Mouse (Mus musculus) midbrain, embryonic 13.5 days (tissue): Measurements from ENCODE around the gene Gm10142. TPM values are rescaled to one million over a fixed set of nuclear protein-coding genes. Genes with fewer than 3 reads are reported as not detected.
"Not testable (repeated sequence)": the region's sequence is repeated elsewhere in the genome, so short reads cannot be mapped to it uniquely, and the experiment has no call there.

Source experiments
- ATAC-seq: fragments of 200-750 bp; cut with Nextera tagmentation; 2 replicates; pipeline ENCODE4 v1.8.0; 2017; ENCODE audit warnings: mild to moderate bottlenecking, moderate TSS enrichment, moderate library complexity
- H3K27ac ChIP-seq: fragments of 300-500 bp; sonication (generic); 2 replicates; pipeline ENCODE4 v1.5.1; 2015; ENCODE audit warnings: inconsistent platforms, mild to moderate bottlenecking, moderate library complexity
- H3K27me3 ChIP-seq: fragments of 300-500 bp; sonication (generic); 2 replicates; pipeline ENCODE4 v1.6.1; 2015; ENCODE audit warnings: mild to moderate bottlenecking, inconsistent platforms
- H3K36me3 ChIP-seq: fragments of 300-500 bp; sonication (generic); 2 replicates; pipeline ENCODE4 v1.6.1; 2015; ENCODE audit warnings: mild to moderate bottlenecking, inconsistent platforms
- H3K4me1 ChIP-seq: fragments of 300-500 bp; sonication (generic); replicated peaks from 2 replicates; pipeline ENCODE4 v1.6.1; 2015; ENCODE audit warnings: inconsistent platforms
- H3K4me2 ChIP-seq: fragments of 300-500 bp; sonication (generic); replicated peaks from 2 replicates; pipeline ENCODE4 v1.6.1; 2015; ENCODE audit warnings: moderate library complexity, mild to moderate bottlenecking, inconsistent platforms
- H3K4me3 ChIP-seq: fragments of 300-500 bp; sonication (generic); replicated peaks from 2 replicates; pipeline ENCODE4 v1.5.1; 2015; ENCODE audit warnings: mild to moderate bottlenecking, inconsistent platforms
- H3K9ac ChIP-seq: fragments of 300-500 bp; sonication (generic); replicated peaks from 2 replicates; pipeline ENCODE4 v1.6.1; 2015; ENCODE audit warnings: mild to moderate bottlenecking, inconsistent platforms
- H3K9me3 ChIP-seq: fragments of 300-500 bp; sonication (generic); 2 replicates; pipeline ENCODE4 v1.6.1; 2016; ENCODE audit warnings: mild to moderate bottlenecking, inconsistent platforms
- WGBS: fragments of 180-500 bp; shearing (Covaris S2); methylation state at CpG from one replicate; pipeline ENCODE4 v1.1.7; 2015; 5-methylcytosine and 5-hydroxymethylcytosine counted together
- polyA plus RNA-seq: library from polyadenylated mRNA; unstranded; fragments of >200 nt; fragmentation: Nextera tagmentation; extraction: Ambion mirVana; gene quantifications from 2 replicates; pipeline ENCODE4 v1.2.1, GENCODE M21; 2015

Gene Gm10142
- polyA plus RNA-seq, 1 experiment from 2014 or later, result not detected

DNA sequence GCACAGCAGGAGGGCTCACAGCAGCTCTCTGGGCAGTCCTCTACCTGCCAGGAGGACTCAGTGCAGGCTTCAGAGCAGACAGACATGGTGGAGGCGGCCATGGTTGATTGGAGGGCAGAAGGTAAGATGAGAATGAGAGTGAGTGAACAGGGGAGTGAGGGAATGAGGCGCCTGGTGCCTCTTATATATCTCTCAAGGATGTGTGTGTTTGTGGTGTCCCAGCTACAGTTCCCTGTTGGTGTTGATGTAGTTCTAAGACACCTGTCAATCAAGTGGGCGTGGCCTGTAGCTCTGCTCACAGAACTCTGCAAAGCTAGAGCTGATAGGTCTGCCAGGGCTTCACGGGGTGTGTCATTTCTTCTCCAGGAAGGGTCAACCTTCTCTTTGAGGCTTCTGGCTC, 18.5 kb upstream of the Gm10142 start, which contains the start of gene Gm9508:
TSS of gene Gm9508 (minus strand) at position 101 of the 400 bp plus-strand sequence.
- Histone ChIP-seq H3K27ac (no peak within 1 kb of the TSS), H3K9ac (no peak within 1 kb of the TSS), H3K27me3 (no peaks in the 10 kb centered on the region), H3K4me2 (no peak within 1 kb of the TSS), H3K9me3 (no peaks in the 10 kb centered on the region), H3K4me1 (no peaks in the 10 kb centered on the region), H3K36me3 (no peaks in the 10 kb centered on the region), H3K4me3 (no peak within 1 kb of the TSS)
- 40% methylated on average over 4 of the region's 4 CpGs for WGBS
- no peak for ATAC-seq

DNA sequence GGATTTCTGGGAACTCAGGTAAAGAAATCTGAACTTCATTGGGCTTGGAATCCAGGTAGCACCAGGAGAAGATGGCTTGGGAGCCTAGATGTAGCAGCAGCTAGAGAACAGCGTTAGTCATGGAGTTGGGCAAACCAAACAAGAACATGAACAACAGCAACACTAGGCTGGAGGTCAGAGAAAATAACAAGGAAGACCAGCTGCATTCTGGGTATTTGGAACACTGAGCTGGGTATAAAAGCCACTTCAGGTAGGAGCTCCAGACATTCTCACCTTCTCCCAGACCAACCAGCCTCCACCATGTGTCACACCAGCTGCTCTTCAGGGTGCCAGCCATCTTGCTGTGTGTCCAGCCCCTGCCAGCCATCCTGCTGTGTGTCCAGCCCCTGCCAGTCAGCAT, 9.3 kb upstream of the Gm10142 start, which contains the start of gene Gm10272:
TSS of gene Gm10272 (plus strand) at position 301 of the 400 bp plus-strand sequence.
- H3K4me1 ChIP-seq, result no peaks in the 10 kb centered on the region
- no peak for ATAC-seq
- no peak within 1 kb of the TSS for H3K4me3 ChIP-seq
- no peak within 1 kb of the TSS for H3K4me2 ChIP-seq
- H3K27ac ChIP-seq, result no peak within 1 kb of the TSS
- H3K9me3 ChIP-seq, result peaks cover 14% of the 10 kb centered on the region
- 97% methylated on average over 1 of the region's 1 CpGs for WGBS
- H3K36me3 ChIP-seq, result no peaks in the 10 kb centered on the region
- no peak within 1 kb of the TSS for H3K9ac ChIP-seq
- H3K27me3 ChIP-seq, result no peaks in the 10 kb centered on the region

DNA sequence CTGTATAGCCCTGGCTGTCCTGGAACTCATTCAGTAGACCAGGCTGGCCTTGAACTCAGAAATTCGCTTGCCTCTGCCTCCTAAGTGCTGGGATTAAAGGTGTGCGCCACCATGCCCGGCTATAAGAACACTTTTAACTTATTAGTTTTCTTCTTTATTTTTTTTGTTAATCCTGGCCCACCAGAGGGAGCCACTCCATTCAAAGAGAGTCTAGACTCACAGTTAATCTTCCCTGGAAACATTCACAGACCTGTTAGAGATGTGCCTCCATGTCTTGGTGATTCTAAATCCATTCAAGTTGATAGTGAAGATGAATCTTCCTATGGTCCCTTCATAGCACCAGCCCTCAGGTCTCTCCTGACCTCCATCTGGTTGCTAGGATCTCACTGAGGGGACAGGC, 5.8 kb upstream of the Gm10142 start:
- H3K4me2 ChIP-seq, result no peak overlapping the region
- H3K4me3 ChIP-seq, result no peak overlapping the region
- H3K27ac ChIP-seq, result no peak overlapping the region
- peaks cover 13% of the 10 kb centered on the region for H3K9me3 ChIP-seq
- ATAC-seq, result no peak
- WGBS, result 76% methylated on average over 3 of the region's 3 CpGs
- no peak overlapping the region for H3K9ac ChIP-seq
- H3K36me3 ChIP-seq, result no peaks in the 10 kb centered on the region
- no peaks in the 10 kb centered on the region for H3K4me1 ChIP-seq
- no peaks in the 10 kb centered on the region for H3K27me3 ChIP-seq

DNA sequence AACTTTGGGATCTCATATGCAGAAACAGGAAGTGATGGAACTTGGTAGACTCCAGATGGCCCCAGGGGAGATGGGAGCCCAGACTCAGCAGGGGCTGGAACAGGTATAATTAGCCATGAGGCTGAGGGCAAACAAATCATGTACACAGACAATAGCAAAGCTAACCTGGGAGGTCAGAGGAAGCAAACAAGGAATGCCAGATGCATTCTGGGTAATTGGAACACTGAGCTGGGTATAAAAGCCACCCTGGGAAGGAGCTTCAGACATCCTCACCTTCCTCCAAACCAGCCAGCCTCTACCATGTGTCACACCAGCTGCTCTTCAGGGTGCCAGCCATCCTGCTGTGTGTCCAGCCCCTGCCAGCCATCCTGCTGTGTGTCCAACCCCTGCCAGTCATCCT, 4.5 kb upstream of the Gm10142 start, which contains the start of gene Gm10024:
TSS of gene Gm10024 (plus strand) at position 301 of the 400 bp plus-strand sequence.
- not testable (repeated sequence) for H3K27ac ChIP-seq, ATAC-seq, H3K36me3 ChIP-seq, H3K4me1 ChIP-seq, H3K27me3 ChIP-seq, H3K4me2 ChIP-seq, H3K4me3 ChIP-seq, H3K9ac ChIP-seq
- peaks cover 11% of the 10 kb centered on the region for H3K9me3 ChIP-seq

DNA sequence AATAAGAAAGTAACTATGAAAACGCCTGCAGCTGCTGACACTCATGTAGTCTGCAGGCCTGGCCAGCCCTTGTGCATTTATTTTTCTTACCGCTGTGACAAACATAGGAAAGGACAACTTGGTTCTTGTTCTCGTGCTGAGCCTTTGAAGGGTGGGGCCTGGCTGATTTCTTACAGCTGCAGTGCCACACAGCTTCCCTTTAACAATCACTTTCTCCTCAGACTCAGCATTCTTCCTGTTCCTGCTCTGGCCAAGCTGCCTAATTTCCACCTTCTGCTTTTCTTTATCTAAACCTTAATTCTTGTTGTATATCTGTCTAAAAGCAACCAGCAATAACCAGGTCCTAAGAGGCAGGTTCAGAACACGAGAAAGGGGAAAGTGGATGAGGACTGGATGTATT, 1.9 kb upstream of the Gm10142 start:
- 85% methylated on average over 4 of the region's 4 CpGs for WGBS
- ATAC-seq, result no peak

DNA sequence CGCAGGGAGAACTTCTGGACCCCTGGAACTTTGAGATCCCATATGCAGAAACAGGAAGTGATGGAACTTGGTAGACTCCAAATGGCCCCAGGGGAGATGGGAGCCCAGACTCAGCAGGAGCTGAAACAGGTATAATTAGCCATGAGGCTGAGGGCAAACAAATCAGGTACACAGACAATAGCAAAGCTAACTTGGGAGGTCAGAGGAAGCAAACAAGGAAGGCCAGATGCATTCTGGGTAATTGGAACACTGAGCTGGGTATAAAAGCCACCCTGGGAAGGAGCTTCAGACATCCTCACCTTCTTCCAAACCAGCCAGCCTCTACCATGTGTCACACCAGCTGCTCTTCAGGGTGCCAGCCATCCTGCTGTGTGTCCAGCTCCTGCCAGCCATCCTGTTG, 4.7 kb downstream of the Gm10142 start, which contains the start of gene Krtap12-1:
TSS of gene Krtap12-1 (plus strand) at position 301 of the 400 bp plus-strand sequence.
- H3K4me2 ChIP-seq, H3K9ac ChIP-seq, ATAC-seq, H3K27ac ChIP-seq, H3K27me3 ChIP-seq, H3K4me3 ChIP-seq, H3K9me3 ChIP-seq, H3K4me1 ChIP-seq, H3K36me3 ChIP-seq: not testable (repeated sequence)
- 93% methylated on average over 1 of the region's 1 CpGs for WGBS

More for the DNA sequence above, 1.9 kb upstream of the Gm10142 start:
- Histone ChIP-seq H3K27ac (no peak overlapping the region), H3K27me3 (no peaks in the 10 kb centered on the region), H3K4me3 (no peak overlapping the region), H3K9ac (no peak overlapping the region), H3K4me2 (no peak overlapping the region), H3K36me3 (no peaks in the 10 kb centered on the region), H3K9me3 (peaks cover 5% of the 10 kb centered on the region; the same call in 1 of the 2 replicates), H3K4me1 (no peaks in the 10 kb centered on the region)

DNA sequence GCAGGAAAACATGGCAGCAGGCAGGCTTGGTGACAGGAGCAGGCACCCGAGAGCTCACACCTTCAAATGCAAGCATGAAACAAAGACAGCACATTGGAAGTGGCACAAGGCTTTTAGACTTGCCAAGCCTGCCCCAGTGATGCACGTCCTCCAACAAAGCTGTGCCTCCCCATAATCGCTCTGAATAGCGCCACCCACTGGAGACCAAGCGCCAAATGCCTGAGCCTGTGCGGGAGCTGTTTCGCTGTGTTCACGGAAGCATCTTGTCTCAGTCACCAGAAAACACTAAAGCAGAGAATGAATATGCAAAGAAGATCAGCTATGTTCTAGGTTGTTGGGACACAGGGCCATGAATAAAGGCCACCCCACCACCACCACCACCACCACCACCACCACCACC, 9.2 kb downstream of the Gm10142 start:
- Histone ChIP-seq H3K36me3 (no peaks in the 10 kb centered on the region), H3K4me1 (no peaks in the 10 kb centered on the region), H3K9ac (no peak overlapping the region), H3K9me3 (no peaks in the 10 kb centered on the region), H3K4me2 (no peak overlapping the region), H3K27me3 (no peaks in the 10 kb centered on the region), H3K27ac (no peak overlapping the region), H3K4me3 (no peak overlapping the region)
- ATAC-seq, result no peak
- 75% methylated on average over 8 of the region's 8 CpGs for WGBS

DNA sequence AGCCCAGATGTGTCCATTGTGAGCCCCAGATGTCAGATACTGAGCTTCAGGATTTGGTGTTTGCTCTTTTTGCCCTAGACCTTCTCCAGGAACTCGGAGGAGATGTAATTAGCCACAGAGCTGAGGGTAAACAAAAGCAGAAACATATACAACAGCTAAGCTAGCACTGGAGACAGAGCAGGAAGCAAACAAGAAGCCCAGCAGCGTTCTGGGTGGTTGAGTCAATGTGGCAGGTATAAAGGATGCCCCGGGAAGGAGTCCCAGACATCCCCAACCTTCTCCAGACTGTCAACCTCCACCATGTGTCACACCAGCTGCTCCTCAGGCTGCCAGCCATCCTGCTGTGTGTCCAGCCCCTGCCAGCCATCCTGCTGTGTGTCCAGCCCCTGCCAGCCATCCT, 10.6 kb downstream of the Gm10142 start, which contains the start of gene Gm10100:
TSS of gene Gm10100 (plus strand) at position 301 of the 400 bp plus-strand sequence.
- H3K27ac ChIP-seq, result no peak within 1 kb of the TSS
- no peak within 1 kb of the TSS for H3K4me3 ChIP-seq
- no peaks in the 10 kb centered on the region for H3K27me3 ChIP-seq
- ATAC-seq, result no peak
- no peak within 1 kb of the TSS for H3K4me2 ChIP-seq
- no peaks in the 10 kb centered on the region for H3K9me3 ChIP-seq
- no peak within 1 kb of the TSS for H3K9ac ChIP-seq
- no peaks in the 10 kb centered on the region for H3K4me1 ChIP-seq
- 45% methylated on average over 3 of the region's 3 CpGs for WGBS
- no peaks in the 10 kb centered on the region for H3K36me3 ChIP-seq

DNA sequence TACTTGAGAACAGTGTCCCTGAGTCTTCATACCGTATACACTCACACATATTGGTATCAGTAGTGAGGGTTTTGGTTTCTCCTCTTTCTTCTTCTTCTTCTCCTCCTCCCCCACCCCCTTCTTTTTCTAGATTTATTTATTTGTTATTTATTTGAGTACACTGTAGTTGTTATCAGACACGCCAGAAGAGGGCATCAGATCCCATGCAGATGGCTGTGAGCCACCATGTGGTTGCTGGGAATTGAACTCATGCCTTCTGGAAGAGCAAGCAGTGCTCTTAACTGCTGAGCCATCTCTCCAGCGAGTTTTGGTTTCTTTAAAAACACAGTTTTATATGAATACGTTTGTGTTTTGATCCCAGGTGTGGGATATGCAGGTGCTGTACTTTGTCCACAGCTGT, 12.7 kb downstream of the Gm10142 start:
- Histone ChIP-seq H3K4me1 (no peaks in the 10 kb centered on the region), H3K9me3 (no peaks in the 10 kb centered on the region), H3K9ac (no peak overlapping the region), H3K27ac (no peak overlapping the region), H3K36me3 (no peaks in the 10 kb centered on the region), H3K4me2 (no peak overlapping the region), H3K4me3 (no peak overlapping the region), H3K27me3 (no peaks in the 10 kb centered on the region)
- no peak for ATAC-seq
- WGBS, result 62% methylated on average over 4 of the region's 4 CpGs

DNA sequence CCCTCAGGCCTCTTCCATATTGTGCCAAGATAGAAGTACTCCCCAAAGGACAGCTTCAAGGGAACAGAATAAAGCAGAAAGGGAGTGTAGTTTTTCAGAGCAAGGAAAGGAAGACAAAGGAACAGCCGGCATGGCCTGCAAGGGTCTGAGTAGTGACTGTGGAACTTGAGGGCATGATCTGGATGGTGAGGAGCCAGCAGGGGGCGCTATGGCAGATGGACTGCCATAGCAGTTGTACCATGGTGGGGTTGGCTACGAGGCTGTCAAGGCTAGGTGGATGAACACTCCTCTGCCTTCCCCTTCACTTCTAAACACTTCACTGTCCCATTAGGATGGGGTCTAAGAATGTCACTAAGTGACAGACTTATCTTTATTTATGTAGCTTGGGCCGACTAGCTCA, 13.6 kb downstream of the Gm10142 start:
- Histone ChIP-seq H3K36me3 (no peaks in the 10 kb centered on the region), H3K4me2 (no peak overlapping the region), H3K4me1 (no peaks in the 10 kb centered on the region), H3K27me3 (no peaks in the 10 kb centered on the region), H3K9ac (no peak overlapping the region), H3K27ac (no peak overlapping the region), H3K9me3 (no peaks in the 10 kb centered on the region), H3K4me3 (no peak overlapping the region)
- no peak for ATAC-seq
- 52% methylated on average over 4 of the region's 4 CpGs for WGBS

DNA sequence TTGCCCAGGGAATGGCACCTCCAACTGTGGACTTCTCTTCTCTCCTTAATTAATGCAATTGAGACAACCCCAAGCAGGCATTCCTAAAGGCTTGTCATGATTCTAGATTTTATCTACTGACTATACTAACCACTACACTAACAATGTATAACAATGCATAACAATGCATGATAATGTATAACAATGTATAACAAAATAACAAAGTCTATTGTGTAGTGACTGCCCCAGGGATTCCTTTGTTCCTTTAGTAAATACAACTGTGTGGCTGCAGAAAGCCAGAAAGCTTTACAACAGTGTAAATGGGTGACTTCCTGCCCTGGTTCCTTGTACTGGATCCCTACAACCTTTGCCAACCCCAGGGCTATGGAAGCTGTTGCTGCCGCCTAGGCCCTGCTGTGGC, 20.3 kb downstream of the Gm10142 start:
- Histone ChIP-seq H3K4me2 (no peak overlapping the region), H3K4me3 (no peak overlapping the region), H3K9me3 (no peaks in the 10 kb centered on the region), H3K4me1 (peaks cover 6% of the 10 kb centered on the region), H3K36me3 (no peaks in the 10 kb centered on the region), H3K27me3 (no peaks in the 10 kb centered on the region), H3K9ac (no peak overlapping the region), H3K27ac (no peak overlapping the region)
- no peak for ATAC-seq
- 94% methylated on average over 1 of the region's 1 CpGs for WGBS

DNA sequence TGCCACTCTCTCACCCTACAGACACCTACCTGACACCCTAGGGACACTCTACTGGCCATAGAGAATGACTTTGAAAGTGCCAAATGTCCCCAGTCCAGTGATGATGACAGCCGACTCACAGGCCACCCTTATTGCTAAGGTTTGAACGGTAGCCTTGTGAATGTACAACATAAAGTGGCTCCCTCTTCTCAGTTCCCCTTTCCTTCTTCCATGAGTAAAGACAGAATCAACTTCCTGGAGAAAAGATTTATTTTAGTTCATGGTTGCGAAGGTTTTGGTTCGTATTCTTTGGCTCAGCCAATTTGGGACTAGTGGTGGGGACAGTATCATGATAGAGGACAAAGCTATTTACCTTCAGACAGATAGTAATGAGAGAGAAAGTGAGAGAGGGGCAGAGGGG, 23.3 kb downstream of the Gm10142 start:
- Histone ChIP-seq H3K27ac (no peak overlapping the region), H3K4me1 (peaks cover 6% of the 10 kb centered on the region), H3K27me3 (no peaks in the 10 kb centered on the region), H3K4me3 (no peak overlapping the region), H3K9ac (no peak overlapping the region), H3K36me3 (no peaks in the 10 kb centered on the region), H3K4me2 (no peak overlapping the region), H3K9me3 (no peaks in the 10 kb centered on the region)
- 90% methylated on average over 4 of the region's 4 CpGs for WGBS
- no peak for ATAC-seq
